Mouse (Mus musculus) large intestine, adult 2 months (tissue): ENCODE results near the gene Sept10. TPM values are rescaled to one million over a fixed set of nuclear protein-coding genes. Genes with fewer than 3 reads are reported as not detected.

Experiments used
- DNase-seq: peaks from one replicate; pipeline ENCODE4 v3.0.0-alpha.2; 2012; ENCODE audit warnings: low read depth, low spot score
- WGBS: fragments of 180-500 bp; shearing (Covaris S2); methylation state at CpG from one replicate; pipeline ENCODE4 v1.1.7; 2018; 5-methylcytosine and 5-hydroxymethylcytosine counted together
- polyA plus RNA-seq: library from polyadenylated mRNA; depleted of rRNA; stranded (reverse); fragments of >200 nt; gene quantifications from 2 replicates; pipeline ENCODE4 v1.2.3, GENCODE M21; 2012; rRNA removed

Gene Sept10
- polyA plus RNA-seq, 1 experiment, result 3.9 TPM

DNA sequence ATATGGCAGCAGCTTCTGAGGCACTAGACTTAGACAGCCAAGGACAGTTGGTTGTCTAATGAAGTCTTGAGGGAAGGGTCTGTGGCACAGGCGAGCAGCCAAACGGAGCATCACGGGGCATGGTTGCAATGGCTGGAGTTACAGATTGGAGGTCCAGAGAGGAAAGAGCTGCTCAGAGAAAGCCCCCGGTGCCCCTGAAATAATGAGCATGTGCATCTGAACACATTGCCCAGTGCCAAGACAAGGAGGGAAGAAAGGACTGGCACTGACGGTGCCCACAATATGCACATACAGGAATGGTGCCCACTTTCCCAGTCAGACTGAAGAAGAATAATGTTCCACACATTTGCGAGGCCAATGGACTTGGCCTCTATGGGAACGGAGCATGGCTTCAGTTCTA, 129.7 kb downstream of the Sept10 start:
- 91% methylated on average over 7 of the region's 7 CpGs for WGBS

More for the DNA sequence above, 129.7 kb downstream of the Sept10 start:
- DNase-seq, result no peak

Other genes starting within 250 kb of the Sept10 start
- gene Sowahc, start 106 bp upstream of the Sept10 start, polyA plus RNA-seq, result 2.7 and 4.9 TPM in 2 replicates
- gene P4ha1, start 101.4 kb upstream of the Sept10 start, polyA plus RNA-seq, result 4.2 and 4.9 TPM in 2 replicates
- gene Gm10273, start 173.8 kb upstream of the Sept10 start, polyA plus RNA-seq, result 12.0 and 13.7 TPM in 2 replicates
- gene Pla2g12b, start 181.8 kb upstream of the Sept10 start, polyA plus RNA-seq, result 46.2 and 97.8 TPM in 2 replicates
- gene Oit3, start 219.9 kb upstream of the Sept10 start, polyA plus RNA-seq, result 0.29 and 0.30 TPM in 2 replicates